Mouse (Mus musculus) adrenal gland, adult 8-10 months (tissue): ENCODE results near the gene Olfr825. TPM values are rescaled to one million over a fixed set of nuclear protein-coding genes. Genes with fewer than 3 reads are reported as not detected.
A peak's percentile ranks its signal among the peaks of the same experiment; 100 is the strongest.
"Not testable (repeated sequence)": the region's sequence is repeated elsewhere in the genome, so short reads cannot be mapped to it uniquely, and the experiment has no call there.

Experiments
- DNase-seq: peaks from one replicate; pipeline ENCODE4 v3.0.0; 2022
- total RNA-seq, 4 experiments: library from RNA; stranded (reverse); gene quantifications; 2 replicates each; pipeline ENCODE4 v1.2.4; 2022

Olfr825 gene
- total RNA-seq = not detected

DNA sequence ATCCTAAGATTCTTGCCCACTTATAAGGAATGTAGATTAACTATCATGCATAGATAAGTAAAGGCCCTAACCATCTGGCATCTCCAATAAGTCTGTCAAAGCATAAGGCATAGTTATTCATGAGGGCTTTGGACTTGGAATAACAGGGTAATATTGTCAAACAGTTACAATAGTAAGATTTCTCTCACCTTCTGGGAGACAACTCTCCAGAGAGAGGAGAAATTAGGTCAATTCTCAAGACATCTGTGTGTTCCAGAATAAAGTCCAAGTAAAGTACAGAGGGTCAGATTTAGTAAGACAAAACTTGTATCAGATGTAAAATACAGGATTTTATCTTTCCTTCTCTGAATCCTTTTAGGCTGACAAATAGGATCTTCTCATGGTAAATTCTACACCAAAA is at the start of gene Olfr825:
Olfr825 (minus strand) TSS at position 101 of the 400 bp plus-strand sequence.
- no peak for DNase-seq

DNA sequence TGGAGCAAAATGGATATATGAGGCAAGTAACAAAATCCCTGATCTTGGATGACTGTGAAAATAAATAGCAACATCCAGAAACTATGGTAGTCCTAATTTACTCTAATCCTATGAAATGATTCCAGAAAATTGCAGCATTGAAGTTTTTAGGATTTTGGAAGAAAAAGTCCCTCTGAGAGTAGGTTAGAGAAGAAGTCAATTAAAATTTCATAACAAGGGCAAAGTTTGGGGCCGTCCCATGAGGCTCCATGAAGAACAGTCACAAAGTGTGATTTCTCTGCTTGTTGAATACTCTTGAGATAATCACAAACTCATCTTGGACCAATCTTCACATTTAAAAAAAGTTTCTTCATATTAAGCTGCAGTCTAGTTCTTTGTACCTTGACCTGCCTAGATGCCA is 47.7 kb upstream of the Olfr825 start, which contains the start of gene Olfr827:
Olfr827 (minus strand) TSS at position 101 of the 400 bp plus-strand sequence.
- no peak for DNase-seq

DNA sequence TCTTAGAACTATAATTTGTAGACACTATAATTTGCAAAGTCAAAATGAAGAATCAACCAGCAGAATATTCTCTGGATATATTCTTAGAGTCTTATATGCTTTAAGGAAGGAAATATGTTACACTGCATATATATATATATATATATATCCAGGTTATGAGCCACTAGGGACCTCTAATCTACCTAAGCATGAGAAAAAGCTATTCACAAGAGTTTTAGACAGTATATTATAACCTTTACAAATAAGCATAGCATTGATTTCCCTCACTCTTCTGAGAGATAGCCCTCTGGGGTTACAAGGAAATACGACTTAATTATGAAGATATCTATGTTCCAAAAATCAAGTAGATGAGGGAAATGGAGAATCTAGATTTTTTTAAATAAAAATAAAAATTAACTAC is 17.5 kb upstream of the Olfr825 start, which contains the start of gene Olfr826:
Olfr826 (minus strand) TSS at position 101 of the 400 bp plus-strand sequence.
- DNase-seq = no peak

DNA sequence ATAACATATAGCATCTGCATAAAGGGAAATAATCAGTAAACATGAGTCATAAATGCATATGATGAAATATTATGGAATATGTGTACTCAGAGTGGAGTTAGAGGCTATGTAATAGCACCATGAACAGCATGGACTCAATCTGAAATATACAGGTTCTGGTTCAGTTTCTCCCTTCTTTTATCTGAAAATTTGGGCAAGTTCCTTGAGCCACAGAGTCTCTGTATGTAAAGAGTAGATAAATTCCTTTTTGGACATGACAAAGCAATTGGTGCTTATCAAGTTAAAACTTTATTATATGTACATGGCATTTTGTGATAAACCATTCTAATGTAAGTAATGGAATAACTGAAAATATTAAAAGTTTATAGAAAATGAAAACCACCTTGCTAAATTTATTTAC is 1.4 kb downstream of the Olfr825 start:
- no peak for DNase-seq

DNA sequence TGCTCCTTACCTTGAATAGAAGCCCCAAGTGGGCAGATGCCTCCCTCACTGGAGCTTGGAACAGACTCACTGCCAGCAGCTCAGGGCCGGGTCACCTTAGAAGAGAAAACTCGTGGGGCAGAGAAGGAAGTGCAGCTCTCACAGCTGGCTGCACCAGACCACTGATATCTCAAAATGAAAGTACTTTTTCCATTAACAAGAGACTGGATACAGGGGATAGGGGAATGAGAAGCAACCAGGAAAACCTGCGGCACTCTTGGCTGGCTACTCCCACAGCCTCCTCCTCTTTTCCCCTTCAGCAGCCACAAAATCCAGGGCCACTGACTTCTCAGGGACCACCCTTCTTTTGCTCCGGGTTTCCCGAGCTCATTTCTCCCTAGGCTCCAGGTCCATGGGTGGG is 22.4 kb downstream of the Olfr825 start:
- no peak for DNase-seq

DNA sequence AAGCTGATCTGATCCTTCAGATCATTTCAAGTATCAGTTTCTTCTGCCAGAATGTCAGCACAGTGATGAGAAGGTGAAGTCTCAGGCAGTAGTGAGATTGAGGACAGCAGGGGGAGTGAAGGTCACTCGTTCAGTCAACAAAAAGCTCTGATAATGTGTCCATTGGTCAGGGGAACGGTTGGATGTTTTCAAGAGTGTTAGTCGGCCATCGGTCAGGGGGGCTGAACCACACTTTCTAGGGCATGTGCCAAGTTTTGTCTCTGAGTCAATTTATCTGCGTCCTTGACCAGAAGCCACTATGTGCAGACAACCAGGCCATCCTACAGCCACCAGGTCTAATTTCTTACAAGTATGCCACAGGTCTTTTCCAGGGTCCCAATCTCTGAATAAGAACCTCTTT is 24.1 kb downstream of the Olfr825 start:
- peak; percentile 40 for DNase-seq

DNA sequence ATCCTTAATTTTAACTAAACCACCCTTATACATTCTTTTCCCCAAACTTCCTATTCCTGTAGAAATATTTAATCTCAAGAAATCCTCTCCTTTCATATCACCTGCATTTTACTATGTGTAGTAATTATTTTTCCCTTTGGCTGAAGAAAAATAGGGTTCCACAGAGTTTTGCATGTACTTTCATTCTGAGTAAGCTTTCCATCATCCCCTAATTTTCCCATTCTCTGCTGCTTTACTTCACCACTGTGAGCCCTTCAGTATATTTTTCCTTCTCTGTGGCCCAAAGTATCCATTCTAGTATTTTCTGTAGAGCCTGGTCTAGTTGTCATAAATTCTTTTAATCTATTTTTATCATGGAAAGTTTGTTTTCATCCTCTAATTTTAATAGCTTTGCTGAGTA is 31.8 kb downstream of the Olfr825 start:
- no peak for DNase-seq

DNA sequence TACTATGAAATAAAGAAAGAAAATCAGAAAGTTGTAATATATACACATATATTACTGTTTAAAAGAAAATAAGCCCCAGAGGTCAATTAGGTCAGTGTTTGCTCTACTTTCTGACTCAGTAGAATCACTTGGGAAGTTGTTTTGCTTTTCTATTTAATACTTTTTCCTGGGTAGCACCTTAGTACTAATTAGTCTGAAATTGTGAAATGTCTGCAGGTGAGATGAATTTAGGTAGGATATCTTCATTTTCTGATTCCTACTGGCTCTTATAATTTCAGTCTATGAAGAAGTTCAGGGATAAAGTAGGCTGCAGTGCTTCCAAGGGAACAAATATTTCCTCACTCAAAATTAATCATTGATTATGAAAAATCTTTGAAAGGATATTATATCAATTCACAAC is 36.7 kb downstream of the Olfr825 start, which contains the start of gene Olfr824:
Olfr824 (minus strand) TSS at position 101 of the 400 bp plus-strand sequence.
- DNase-seq = not testable (repeated sequence)

DNA sequence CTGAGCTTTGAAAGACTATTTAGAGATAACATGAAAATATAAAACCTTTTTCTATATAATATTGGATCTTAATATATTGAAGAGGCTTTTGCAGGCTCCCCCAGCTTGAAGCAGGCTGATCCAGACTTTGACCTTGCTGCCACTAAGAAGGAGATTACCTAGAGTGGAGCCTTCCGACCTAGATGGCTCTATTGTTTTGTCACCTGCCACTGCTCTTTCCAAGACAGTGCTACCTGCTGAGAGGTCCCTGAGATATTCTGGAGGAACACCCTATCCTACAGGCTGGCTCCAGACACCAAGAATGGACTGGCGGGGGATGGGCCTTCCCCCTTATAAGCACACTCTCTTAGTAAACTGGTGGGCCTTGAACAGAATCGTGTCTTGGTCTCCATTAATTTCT is 50.5 kb downstream of the Olfr825 start:
- DNase-seq = not testable (repeated sequence)

DNA sequence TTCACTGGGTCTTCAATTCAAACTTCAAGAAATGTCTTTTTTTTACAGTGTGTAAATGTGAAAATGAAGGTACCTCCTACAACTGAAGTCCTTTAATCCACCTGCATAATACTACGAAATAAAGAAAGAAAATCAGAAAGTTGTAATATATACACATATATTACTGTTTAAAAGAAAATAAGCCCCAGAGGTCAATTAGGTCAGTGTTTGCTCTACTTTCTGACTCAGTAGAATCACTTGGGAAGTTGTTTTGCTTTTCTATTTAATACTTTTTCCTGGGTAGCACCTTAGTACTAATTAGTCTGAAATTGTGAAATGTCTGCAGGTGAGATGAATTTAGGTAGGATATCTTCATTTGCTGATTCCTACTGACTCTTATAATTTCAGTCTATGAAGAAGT is 51.3 kb downstream of the Olfr825 start, which contains the start of gene Olfr823:
Olfr823 (minus strand) TSS at position 101 of the 400 bp plus-strand sequence.
- not testable (repeated sequence) for DNase-seq

Other genes with a start within 250 kb of the Olfr825 start
- gene Olfr818, start 217.7 kb downstream of the Olfr825 start, total RNA-seq = not detected
- gene Olfr819, start 199.5 kb downstream of the Olfr825 start, total RNA-seq = not detected
- gene Olfr247, start 190.6 kb downstream of the Olfr825 start, total RNA-seq = not detected
- gene Gm10310, start 181.7 kb downstream of the Olfr825 start, total RNA-seq = not detected
- not detected for gene Olfr820, start 154.1 kb downstream of the Olfr825 start, total RNA-seq
- not detected for gene Olfr821, start 136.4 kb downstream of the Olfr825 start, total RNA-seq
- not detected for gene Olfr822, start 95.6 kb downstream of the Olfr825 start, total RNA-seq
- gene Olfr823, start 51.4 kb downstream of the Olfr825 start, total RNA-seq = not detected
- not detected for gene Olfr824, start 36.8 kb downstream of the Olfr825 start, total RNA-seq
- gene Olfr826, start 17.4 kb upstream of the Olfr825 start, total RNA-seq = not detected
- not detected for gene Olfr827, start 47.6 kb upstream of the Olfr825 start, total RNA-seq
- gene Neurod4, start 113.5 kb upstream of the Olfr825 start, total RNA-seq = 1 to 10 TPM in 3 of 4 experiments, under 1 TPM in 1; 0.45 to 2.2 (median 1.4) TPM
- gene Tespa1, start 156.1 kb upstream of the Olfr825 start, total RNA-seq = under 1 TPM in 3 of 4 experiments, not detected in 1; 0.46 to 0.91 (median 0.80) TPM
- gene Vmn2r84, start 227.6 kb upstream of the Olfr825 start, total RNA-seq = not detected